Mouse (Mus musculus): Measurements from ENCODE around the gene Klf4. TPM values are rescaled to one million over a fixed set of nuclear protein-coding genes. Genes with fewer than 3 reads are reported as not detected.

Klf4 gene
- polyA plus RNA-seq, 1 experiment from 2014 or later, result 2.7 TPM

DNA sequence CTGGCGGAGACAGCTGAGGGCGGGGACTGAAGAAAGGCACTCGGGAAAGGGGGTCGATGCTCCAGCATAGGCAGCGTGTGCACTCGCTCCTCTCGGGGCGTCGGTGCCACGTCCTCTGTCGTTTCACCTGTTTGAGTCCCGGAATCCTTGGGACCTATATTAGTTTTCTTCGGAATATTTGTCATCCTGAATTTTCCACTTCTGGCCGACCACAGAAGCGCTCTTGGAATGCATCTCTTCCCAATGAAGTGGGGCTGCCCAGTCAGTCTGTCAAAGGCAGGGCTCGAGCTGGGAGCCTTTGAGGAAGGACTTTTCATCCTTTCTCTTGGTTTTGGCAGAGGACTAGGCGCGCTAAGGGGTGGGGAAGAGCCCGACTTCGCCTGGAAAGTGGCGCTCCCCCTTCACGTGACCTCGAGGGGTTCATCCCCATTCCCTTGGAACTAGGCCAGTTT, 1.6 kb upstream of the Klf4 start:
- no peak for ATAC-seq (ENCODE audit: low FRiP score, low read depth)
- H3K4me1 ChIP-seq (replicated peaks), result peaks cover 36% of the 10 kb centered on the region
- no peaks in the 10 kb centered on the region for H3K36me3 ChIP-seq
- H3K4me3 ChIP-seq, result peak overlapping the region; percentile 77
- no peak overlapping the region for H3K27ac ChIP-seq (replicated peaks)
- H3K9ac ChIP-seq, result peak overlapping the region; percentile 68
- H3K27me3 ChIP-seq, result peaks cover 17% of the 10 kb centered on the region; the same call in 1 of the 2 replicates
- H3K4me2 ChIP-seq, result peak overlapping the region; percentile 97
- H3K9me3 ChIP-seq, result no peaks in the 10 kb centered on the region
- WGBS, result 2% methylated on average over 23 of the region's 23 CpGs

- Histone ChIP-seq H3K4me3 (peak overlapping the region; percentile 77), H3K4me2 (peak overlapping the region; percentile 97), H3K27ac (replicated peaks) (peak overlapping the region; percentile 91), H3K9me3 (no peaks in the 10 kb centered on the region), H3K9ac (peak overlapping the region; percentile 68), H3K27me3 (peaks cover 17% of the 10 kb centered on the region; the same call in 1 of the 2 replicates), H3K4me1 (replicated peaks) (peaks cover 36% of the 10 kb centered on the region), H3K36me3 (no peaks in the 10 kb centered on the region)
- no peak; the same call in 1 of the 2 replicates for ATAC-seq (ENCODE audit: low FRiP score, low read depth)
- WGBS, result under 1% methylated on average over 21 of the region's 21 CpGs
These were observed 1.0 kb upstream of the Klf4 start for GRCm38 (mm10) chr4:55533196-55533802.

- H3K36me3 ChIP-seq, result no peaks in the 10 kb centered on the region
- peak overlapping the region; percentile 77 for H3K4me3 ChIP-seq
- H3K9ac ChIP-seq, result peak overlapping the region; percentile 41
- ATAC-seq (ENCODE audit: low FRiP score, low read depth), result peak; percentile 39; the same call in 1 of the 2 replicates
- peaks cover 36% of the 10 kb centered on the region for H3K4me1 ChIP-seq (replicated peaks)
- H3K9me3 ChIP-seq, result no peaks in the 10 kb centered on the region
- H3K27me3 ChIP-seq, result peaks cover 17% of the 10 kb centered on the region; the same call in 1 of the 2 replicates
- under 1% methylated on average over 21 of the region's 42 CpGs for WGBS
- H3K4me2 ChIP-seq, result peak overlapping the region; percentile 97
- H3K27ac ChIP-seq (replicated peaks), result 0 out of 2 replicates have a peak overlapping the region, but pooled peaks have one; percentile 18
These were observed 335 bp downstream of the Klf4 start for GRCm38 (mm10) chr4:55531856-55532406.

- ATAC-seq (ENCODE audit: low FRiP score, low read depth), result no peak
- H3K27ac ChIP-seq (replicated peaks), result no peak overlapping the region
- H3K4me1 ChIP-seq (replicated peaks), result peaks cover 36% of the 10 kb centered on the region
- no peaks in the 10 kb centered on the region for H3K36me3 ChIP-seq
- peak overlapping the region; percentile 97 for H3K4me2 ChIP-seq
- no peaks in the 10 kb centered on the region for H3K9me3 ChIP-seq
- peak overlapping the region; percentile 77 for H3K4me3 ChIP-seq
- under 1% methylated on average over 56 of the region's 56 CpGs for WGBS
- peaks cover 15% of the 10 kb centered on the region; the same call in 1 of the 2 replicates for H3K27me3 ChIP-seq
- peak overlapping the region; percentile 41 for H3K9ac ChIP-seq
These were observed 990 bp downstream of the Klf4 start for GRCm38 (mm10) chr4:55531096-55531855.

DNA sequence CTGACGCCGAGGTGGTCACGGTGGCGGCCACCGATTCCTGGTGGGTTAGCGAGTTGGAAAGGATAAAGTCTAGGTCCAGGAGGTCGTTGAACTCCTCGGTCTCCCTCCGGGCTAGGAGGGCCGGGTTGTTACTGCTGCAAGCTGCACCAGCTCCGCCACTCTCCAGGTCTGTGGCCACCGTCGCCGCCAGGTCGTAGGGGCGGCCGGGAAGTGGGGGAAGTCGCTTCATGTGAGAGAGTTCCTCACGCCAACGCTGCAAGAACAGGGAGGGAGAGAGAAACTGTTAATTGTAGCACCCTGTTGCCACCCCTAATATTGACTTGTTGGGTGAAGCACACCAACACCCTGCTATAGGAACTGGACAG, 1.6 kb downstream of the Klf4 start:
- H3K36me3 ChIP-seq, result no peaks in the 10 kb centered on the region
- peak overlapping the region; percentile 41 for H3K9ac ChIP-seq
- peak overlapping the region; percentile 77 for H3K4me3 ChIP-seq
- peak overlapping the region; percentile 97 for H3K4me2 ChIP-seq
- no peak for ATAC-seq (ENCODE audit: low FRiP score, low read depth)
- H3K27me3 ChIP-seq, result peaks cover 12% of the 10 kb centered on the region; the same call in 1 of the 2 replicates
- H3K27ac ChIP-seq (replicated peaks), result no peak overlapping the region
- under 1% methylated on average over 20 of the region's 20 CpGs for WGBS
- H3K4me1 ChIP-seq (replicated peaks), result peaks cover 36% of the 10 kb centered on the region
- H3K9me3 ChIP-seq, result no peaks in the 10 kb centered on the region

GRCm38 (mm10) chr4:55530236-55530635, 2.0 kb downstream of the Klf4 start:
- peak overlapping the region; percentile 41 for H3K9ac ChIP-seq
- peak; percentile 27; the same call in 1 of the 2 replicates for ATAC-seq (ENCODE audit: low FRiP score, low read depth)
- H3K9me3 ChIP-seq, result no peaks in the 10 kb centered on the region
- H3K4me3 ChIP-seq, result peak overlapping the region; percentile 77
- H3K27me3 ChIP-seq, result peaks cover 7% of the 10 kb centered on the region; the same call in 1 of the 2 replicates
- WGBS, result under 1% methylated on average over 27 of the region's 27 CpGs
- H3K27ac ChIP-seq (replicated peaks), result no peak overlapping the region
- H3K4me2 ChIP-seq, result peak overlapping the region; percentile 97
- H3K4me1 ChIP-seq (replicated peaks), result peaks cover 36% of the 10 kb centered on the region
- H3K36me3 ChIP-seq, result no peaks in the 10 kb centered on the region

- ATAC-seq (ENCODE audit: low FRiP score, low read depth), result no peak
- Histone ChIP-seq H3K27ac (replicated peaks) (no peak overlapping the region), H3K9me3 (no peaks in the 10 kb centered on the region), H3K4me2 (no peak overlapping the region), H3K4me1 (replicated peaks) (peaks cover 29% of the 10 kb centered on the region), H3K36me3 (no peaks in the 10 kb centered on the region), H3K4me3 (no peak overlapping the region), H3K27me3 (0 out of 2 replicates have a peak, but pooled peaks cover 2% of the 10 kb centered on the region), H3K9ac (no peak overlapping the region)
- WGBS, result 84% methylated on average over 4 of the region's 4 CpGs
These were observed 3.9 kb downstream of the Klf4 start for GRCm38 (mm10) chr4:55528404-55528803.

GRCm38 (mm10) chr4:55527931-55528330, 4.3 kb downstream of the Klf4 start:
- no peak overlapping the region for H3K9ac ChIP-seq
- H3K27ac ChIP-seq (replicated peaks), result no peak overlapping the region
- H3K36me3 ChIP-seq, result no peaks in the 10 kb centered on the region
- H3K27me3 ChIP-seq, result 0 out of 2 replicates have a peak, but pooled peaks cover 2% of the 10 kb centered on the region
- H3K9me3 ChIP-seq, result no peaks in the 10 kb centered on the region
- no peak for ATAC-seq (ENCODE audit: low FRiP score, low read depth)
- H3K4me2 ChIP-seq, result no peak overlapping the region
- 84% methylated on average over 12 of the region's 12 CpGs for WGBS
- no peak overlapping the region for H3K4me3 ChIP-seq
- H3K4me1 ChIP-seq (replicated peaks), result peaks cover 26% of the 10 kb centered on the region

- Histone ChIP-seq H3K36me3 (no peaks in the 10 kb centered on the region), H3K9ac (no peak overlapping the region), H3K4me1 (replicated peaks) (peaks cover 19% of the 10 kb centered on the region), H3K27ac (replicated peaks) (no peak overlapping the region), H3K4me2 (no peak overlapping the region), H3K27me3 (0 out of 2 replicates have a peak, but pooled peaks cover 2% of the 10 kb centered on the region), H3K9me3 (no peaks in the 10 kb centered on the region), H3K4me3 (no peak overlapping the region)
- 74% methylated on average over 5 of the region's 5 CpGs for WGBS
- ATAC-seq (ENCODE audit: low FRiP score, low read depth), result no peak
These were observed 5.8 kb downstream of the Klf4 start for GRCm38 (mm10) chr4:55526247-55527115.

GRCm38 (mm10) chr4:55523921-55524320, 8.3 kb downstream of the Klf4 start:
- 85% methylated on average over 4 of the region's 4 CpGs for WGBS
- no peaks in the 10 kb centered on the region for H3K36me3 ChIP-seq
- H3K27ac ChIP-seq (replicated peaks), result no peak overlapping the region

GRCm38 (mm10) chr4:55517438-55517837, 14.8 kb downstream of the Klf4 start:
- Histone ChIP-seq H3K4me3 (no peak overlapping the region), H3K9me3 (no peaks in the 10 kb centered on the region), H3K4me1 (replicated peaks) (no peaks in the 10 kb centered on the region), H3K9ac (no peak overlapping the region), H3K4me2 (no peak overlapping the region), H3K27ac (replicated peaks) (no peak overlapping the region), H3K27me3 (no peaks in the 10 kb centered on the region), H3K36me3 (no peaks in the 10 kb centered on the region)
- no peak for ATAC-seq (ENCODE audit: low FRiP score, low read depth)
- 91% methylated on average over 7 of the region's 7 CpGs for WGBS

More at GRCm38 (mm10) chr4:55523921-55524320, 8.3 kb downstream of the Klf4 start:
- H3K9me3 ChIP-seq, result no peaks in the 10 kb centered on the region
- no peaks in the 10 kb centered on the region for H3K27me3 ChIP-seq
- no peaks in the 10 kb centered on the region for H3K4me1 ChIP-seq (replicated peaks)
- H3K4me3 ChIP-seq, result no peak overlapping the region
- no peak overlapping the region for H3K9ac ChIP-seq
- ATAC-seq (ENCODE audit: low FRiP score, low read depth), result no peak
- H3K4me2 ChIP-seq, result no peak overlapping the region

Data from hindbrain, embryonic 15.5 days (tissue).